Mouse (Mus musculus) stomach, embryonic 14.5 days (tissue): ENCODE measurements at regions not wholly inside any gene's neighbourhood (a gene's known extent, or its start where the extent isn't known, plus 50 kb on each side); places are given as distances from the start of the nearest gene placed in this dataset.

Experiments
- ATAC-seq: fragments of 200-750 bp; cut with Nextera tagmentation; 2 replicates; pipeline ENCODE4 v1.8.0; 2017; ENCODE audit warnings: low read depth, moderate TSS enrichment; ENCODE audit not compliant: insufficient number of reproducible peaks, insufficient read depth, low FRiP score
- H3K27ac ChIP-seq: fragments of 300-500 bp; sonication (generic); 2 replicates; pipeline ENCODE4 v1.5.1; 2014; ENCODE audit warnings: mild to moderate bottlenecking, low read length, moderate library complexity, mixed read lengths
- H3K27me3 ChIP-seq: fragments of 300-500 bp; sonication (generic); 2 replicates; pipeline ENCODE4 v1.6.1; 2014; ENCODE audit warnings: low read length, control low read depth, mixed read lengths; ENCODE audit not compliant: control insufficient read depth, insufficient read depth
- H3K36me3 ChIP-seq: fragments of 300-500 bp; sonication (generic); 2 replicates; pipeline ENCODE4 v1.6.1; 2014; ENCODE audit warnings: mild to moderate bottlenecking, control low read depth, low read length, moderate library complexity, mixed read lengths; ENCODE audit not compliant: control insufficient read depth, insufficient read depth
- H3K4me1 ChIP-seq: fragments of 300-500 bp; sonication (generic); 2 replicates; pipeline ENCODE4 v1.6.1; 2014; ENCODE audit warnings: low read length, control low read depth, mixed read lengths; ENCODE audit not compliant: control insufficient read depth, insufficient read depth
- H3K4me2 ChIP-seq: fragments of 300-500 bp; sonication (generic); replicated peaks from 2 replicates; pipeline ENCODE4 v1.6.1; 2014; ENCODE audit warnings: low read depth, low read length, control low read depth
- H3K4me3 ChIP-seq: fragments of 300-500 bp; sonication (generic); 2 replicates; pipeline ENCODE4 v1.5.1; 2014; ENCODE audit warnings: low read depth, low read length, control low read depth
- H3K9ac ChIP-seq: fragments of 300-500 bp; sonication (generic); replicated peaks from 2 replicates; pipeline ENCODE4 v1.6.1; 2014; ENCODE audit warnings: low read depth, mild to moderate bottlenecking, control low read depth, low read length, moderate library complexity, mixed read lengths
- H3K9me3 ChIP-seq: fragments of 300-500 bp; sonication (generic); 2 replicates; pipeline ENCODE4 v1.6.1; 2016; ENCODE audit warnings: low read depth, low read length, control low read depth; ENCODE audit not compliant: control insufficient read depth
- WGBS: fragments of 180-500 bp; shearing (Covaris S2); extraction: QIAGEN DNeasy Blood & Tissue Kit; methylation state at CpG from one replicate; pipeline ENCODE4 v1.1.7; 2014; 5-methylcytosine and 5-hydroxymethylcytosine counted together

GRCm38 (mm10) chr8:76384282-76384637, 515.0 kb upstream of the Nr3c2 start:
- no peaks in the 10 kb centered on the region for H3K4me1 ChIP-seq
- no peaks in the 10 kb centered on the region for H3K36me3 ChIP-seq
- no peak for ATAC-seq
- 81% methylated on average over 5 of the region's 5 CpGs for WGBS
- no peak overlapping the region for H3K9ac ChIP-seq
- H3K27ac ChIP-seq: no peak overlapping the region
- no peaks in the 10 kb centered on the region for H3K27me3 ChIP-seq
- H3K4me3 ChIP-seq: no peak overlapping the region
- no peak overlapping the region for H3K4me2 ChIP-seq
- H3K9me3 ChIP-seq: no peaks in the 10 kb centered on the region

- Histone ChIP-seq H3K9ac (no peak overlapping the region), H3K27me3 (no peaks in the 10 kb centered on the region), H3K36me3 (no peaks in the 10 kb centered on the region), H3K27ac (no peak overlapping the region), H3K4me1 (no peaks in the 10 kb centered on the region), H3K9me3 (no peaks in the 10 kb centered on the region), H3K4me3 (no peak overlapping the region), H3K4me2 (no peak overlapping the region)
- no peak for ATAC-seq
- 81% methylated on average over 2 of the region's 2 CpGs for WGBS
Observed at GRCm38 (mm10) chr8:76392004-76392403, 507.2 kb upstream of the Nr3c2 start.

DNA sequence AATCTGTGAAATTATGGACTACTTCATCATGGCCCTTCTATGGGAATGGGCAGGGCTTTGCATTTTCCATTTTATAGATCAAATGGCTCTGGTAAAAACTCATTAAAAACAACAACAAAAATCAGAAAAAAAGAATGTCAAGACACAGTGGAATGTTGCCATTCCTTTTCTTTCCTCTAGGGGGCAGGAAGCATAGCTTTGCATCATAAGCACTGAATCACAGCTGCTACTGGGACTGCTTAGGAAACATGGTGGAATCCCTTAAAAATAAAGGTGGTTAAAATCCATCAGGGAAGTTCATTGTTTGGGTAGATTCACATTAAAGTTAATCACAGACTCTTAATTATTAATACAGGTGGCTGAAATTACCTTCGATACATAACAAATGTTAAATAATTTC, 476.8 kb upstream of the Nr3c2 start:
- no peak overlapping the region for H3K27ac ChIP-seq
- H3K9me3 ChIP-seq: no peaks in the 10 kb centered on the region
- H3K27me3 ChIP-seq: no peaks in the 10 kb centered on the region
- no peak overlapping the region for H3K9ac ChIP-seq
- H3K36me3 ChIP-seq: no peaks in the 10 kb centered on the region
- no peaks in the 10 kb centered on the region for H3K4me1 ChIP-seq
- no peak for ATAC-seq
- whole genome bisulfite sequencing: 97% methylated on average over 1 of the region's 1 CpGs
- no peak overlapping the region for H3K4me3 ChIP-seq
- no peak overlapping the region for H3K4me2 ChIP-seq

GRCm38 (mm10) chr8:76422861-76423532, 476.2 kb upstream of the Nr3c2 start:
- WGBS: 92% methylated on average over 7 of the region's 7 CpGs
- Histone ChIP-seq H3K4me1 (no peaks in the 10 kb centered on the region), H3K4me3 (no peak overlapping the region), H3K27ac (no peak overlapping the region), H3K9ac (no peak overlapping the region), H3K27me3 (no peaks in the 10 kb centered on the region), H3K9me3 (no peaks in the 10 kb centered on the region), H3K36me3 (no peaks in the 10 kb centered on the region), H3K4me2 (no peak overlapping the region)
- ATAC-seq: no peak

DNA sequence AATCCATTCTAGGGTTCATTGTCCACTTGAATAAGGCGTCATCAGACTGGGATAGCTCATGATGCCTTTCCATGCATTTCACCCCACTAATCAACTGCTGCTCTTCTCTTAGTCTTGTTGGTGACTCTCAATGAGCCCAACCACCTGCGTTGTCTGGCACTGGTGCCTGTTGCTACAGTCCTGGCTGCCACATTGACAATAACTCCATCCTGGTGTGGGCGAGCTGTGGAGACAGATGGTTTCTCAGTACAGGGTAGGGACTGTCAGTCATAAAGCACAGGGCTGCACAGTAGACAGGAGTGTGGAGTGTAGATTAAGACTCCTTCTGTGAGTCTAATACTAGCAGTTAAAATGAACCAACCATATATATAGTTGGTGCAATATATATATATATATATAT, 469.4 kb upstream of the Nr3c2 start:
- no peaks in the 10 kb centered on the region for H3K9me3 ChIP-seq
- no peak overlapping the region for H3K4me2 ChIP-seq
- H3K9ac ChIP-seq: no peak overlapping the region
- no peak overlapping the region for H3K4me3 ChIP-seq
- no peak overlapping the region for H3K27ac ChIP-seq
- 82% methylated on average over 3 of the region's 3 CpGs for WGBS
- no peaks in the 10 kb centered on the region for H3K4me1 ChIP-seq
- no peaks in the 10 kb centered on the region for H3K27me3 ChIP-seq
- H3K36me3 ChIP-seq: no peaks in the 10 kb centered on the region
- ATAC-seq: no peak

- ATAC-seq: no peak
- Histone ChIP-seq H3K4me2 (no peak overlapping the region), H3K27ac (no peak overlapping the region), H3K9ac (no peak overlapping the region), H3K36me3 (no peaks in the 10 kb centered on the region), H3K4me3 (no peak overlapping the region), H3K9me3 (no peaks in the 10 kb centered on the region), H3K27me3 (no peaks in the 10 kb centered on the region), H3K4me1 (no peaks in the 10 kb centered on the region)
Observed at GRCm38 (mm10) chr8:76432813-76433212, 466.4 kb upstream of the Nr3c2 start.

DNA sequence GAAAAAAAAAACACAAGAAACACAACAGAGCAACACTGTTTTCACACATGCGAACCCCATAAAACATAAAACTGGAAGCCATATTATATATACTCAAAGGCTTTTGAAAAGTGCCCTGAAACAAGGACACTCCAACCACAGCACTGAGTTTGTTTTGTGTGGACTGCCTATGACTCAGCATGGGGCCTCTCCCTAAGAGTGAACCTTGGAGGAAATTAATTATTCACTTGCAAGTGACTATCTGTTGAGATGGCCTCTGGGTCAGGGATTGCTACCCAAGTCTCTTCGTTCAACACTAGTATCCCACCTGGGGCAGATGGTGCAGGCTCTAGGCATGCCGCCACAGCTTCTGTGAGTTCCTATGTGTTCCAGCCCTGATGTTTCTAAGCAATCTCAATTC, 461.3 kb upstream of the Nr3c2 start:
- Histone ChIP-seq H3K9ac (no peak overlapping the region), H3K36me3 (no peaks in the 10 kb centered on the region), H3K27me3 (no peaks in the 10 kb centered on the region), H3K4me2 (no peak overlapping the region), H3K9me3 (no peaks in the 10 kb centered on the region), H3K27ac (no peak overlapping the region), H3K4me3 (no peak overlapping the region), H3K4me1 (no peaks in the 10 kb centered on the region)
- 84% methylated on average over 3 of the region's 3 CpGs for WGBS
- no peak for ATAC-seq

- no peaks in the 10 kb centered on the region for H3K9me3 ChIP-seq
- 73% methylated on average over 5 of the region's 5 CpGs for WGBS
- no peak overlapping the region for H3K9ac ChIP-seq
- H3K4me3 ChIP-seq: no peak overlapping the region
- ATAC-seq: no peak
- H3K27ac ChIP-seq: no peak overlapping the region
- no peaks in the 10 kb centered on the region for H3K27me3 ChIP-seq
- H3K36me3 ChIP-seq: no peaks in the 10 kb centered on the region
- no peak overlapping the region for H3K4me2 ChIP-seq
- no peaks in the 10 kb centered on the region for H3K4me1 ChIP-seq
Observed at GRCm38 (mm10) chr8:76474464-76475208, 424.6 kb upstream of the Nr3c2 start.

DNA sequence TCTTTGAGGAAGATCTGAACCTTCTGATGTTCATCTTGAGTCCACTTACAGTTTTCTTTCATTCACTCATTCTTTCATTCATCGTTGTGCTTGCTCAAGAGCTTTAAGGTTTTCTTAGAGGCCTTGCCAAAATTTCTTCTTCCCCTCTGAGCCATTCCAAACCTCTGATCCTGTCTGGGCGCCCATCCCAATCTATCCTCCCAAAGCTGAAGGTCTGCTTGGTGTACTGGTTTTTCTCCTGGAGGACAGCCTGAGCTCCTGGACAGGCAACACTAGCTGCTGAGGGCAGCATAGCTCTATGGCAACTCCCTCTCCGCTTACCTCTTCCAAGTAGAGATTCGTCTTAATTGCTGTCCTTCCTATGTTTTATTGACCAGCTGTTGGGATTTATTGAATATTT, 420.3 kb upstream of the Nr3c2 start:
- H3K27me3 ChIP-seq: no peaks in the 10 kb centered on the region
- ATAC-seq: no peak
- H3K4me3 ChIP-seq: no peak overlapping the region
- no peak overlapping the region for H3K4me2 ChIP-seq
- 79% methylated on average over 4 of the region's 4 CpGs for WGBS
- no peaks in the 10 kb centered on the region for H3K9me3 ChIP-seq
- H3K4me1 ChIP-seq: no peaks in the 10 kb centered on the region
- no peak overlapping the region for H3K27ac ChIP-seq
- no peak overlapping the region for H3K9ac ChIP-seq
- H3K36me3 ChIP-seq: no peaks in the 10 kb centered on the region
